Mouse (Mus musculus) stomach, postnatal 0 days (tissue): ENCODE results near the gene Plk3.

Experiments
- CTCF ChIP-seq: IDR thresholded peaks from 2 replicates; pipeline ENCODE4 v1.5.1; 2016; ENCODE audit warnings: antibody characterized with exemption, low read depth, mild to moderate bottlenecking, moderate library complexity
- EP300 ChIP-seq: optimal IDR thresholded peaks from 2 replicates; pipeline ENCODE3; 2016; ENCODE audit warnings: antibody characterized with exemption

DNA sequence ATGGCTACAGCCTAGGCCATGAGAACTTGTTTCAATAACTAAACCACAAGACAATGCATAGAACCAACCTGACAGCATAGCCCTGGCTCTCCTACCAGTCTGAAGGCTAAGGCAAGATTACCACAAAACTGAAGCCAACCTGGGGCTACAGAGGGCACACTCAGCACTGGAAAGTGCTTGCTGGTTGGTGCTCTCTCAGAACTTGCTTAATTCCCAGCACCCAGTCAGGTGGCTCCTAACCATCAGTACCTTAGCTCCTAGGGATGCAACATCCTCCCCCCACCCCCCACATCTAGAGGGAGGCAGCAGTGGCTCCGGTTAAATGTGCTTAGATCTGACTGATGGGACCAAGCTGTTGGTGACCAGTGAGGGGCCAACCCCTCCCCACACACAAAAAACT is 17.7 kb upstream of the Plk3 start:
- no peak for TF ChIP-seq CTCF
- TF ChIP-seq EP300 = no peak
